Mouse (Mus musculus) lung, embryonic 16.5 days (tissue): ENCODE data around the gene Actn2. TPM values are rescaled to one million over a fixed set of nuclear protein-coding genes. Genes with fewer than 3 reads are reported as not detected.

ENCODE experiments used
- ATAC-seq: fragments of 200-750 bp; cut with Nextera tagmentation; 2 replicates; pipeline ENCODE4 v1.8.0; 2017; ENCODE audit warnings: low read depth, mild to moderate bottlenecking, moderate library complexity
- H3K27ac ChIP-seq: fragments of 300-500 bp; sonication (generic); 2 replicates; pipeline ENCODE4 v1.5.1; 2014; ENCODE audit warnings: mild to moderate bottlenecking, control low read depth, low read length
- H3K27me3 ChIP-seq: fragments of 300-500 bp; sonication (generic); 2 replicates; pipeline ENCODE4 v1.6.1; 2014; ENCODE audit warnings: low read depth, low read length, mixed read lengths; ENCODE audit not compliant: control insufficient read depth, insufficient read depth
- H3K36me3 ChIP-seq: fragments of 300-500 bp; sonication (generic); 2 replicates; pipeline ENCODE4 v1.6.1; 2014; ENCODE audit warnings: low read length; ENCODE audit not compliant: control insufficient read depth, insufficient read depth
- H3K4me1 ChIP-seq: fragments of 300-500 bp; sonication (generic); replicated peaks from 2 replicates; pipeline ENCODE4 v1.6.1; 2014; ENCODE audit warnings: low read length, mixed read lengths; ENCODE audit not compliant: control insufficient read depth, insufficient read depth
- H3K4me2 ChIP-seq: fragments of 300-500 bp; sonication (generic); 2 replicates; pipeline ENCODE4 v1.6.1; 2014; ENCODE audit warnings: low read depth, low read length, control low read depth
- H3K4me3 ChIP-seq: fragments of 300-500 bp; sonication (generic); 2 replicates; pipeline ENCODE4 v1.5.1; 2014; ENCODE audit warnings: mild to moderate bottlenecking, low read length, control low read depth
- H3K9ac ChIP-seq: fragments of 300-500 bp; sonication (generic); 2 replicates; pipeline ENCODE4 v1.6.1; 2014; ENCODE audit warnings: low read length, control low read depth
- H3K9me3 ChIP-seq: fragments of 300-500 bp; sonication (generic); 2 replicates; pipeline ENCODE4 v1.6.1; 2016; ENCODE audit warnings: low read length; ENCODE audit not compliant: control insufficient read depth
- whole genome bisulfite sequencing: fragments of 180-500 bp; shearing (Covaris S2); extraction: QIAGEN DNeasy Blood & Tissue Kit; methylation state at CpG from one replicate; pipeline ENCODE4 v1.1.7; 2014; 5-methylcytosine and 5-hydroxymethylcytosine counted together
- polyA plus RNA-seq: library from polyadenylated mRNA; unstranded; fragments of >200 nt; fragmentation: Nextera tagmentation; extraction: Ambion mirVana; gene quantifications from 2 replicates; pipeline ENCODE4 v1.2.1, GENCODE M21; 2015

Gene Actn2
- polyA plus RNA-seq, 1 experiment from 2014 or later = 42.4 TPM

GRCm38 (mm10) chr13:12323076-12323625, 17.4 kb downstream of the Actn2 start:
- no peak overlapping the region for H3K4me2 ChIP-seq
- H3K4me3 ChIP-seq = no peak overlapping the region
- 80% methylated on average over 12 of the region's 12 CpGs for WGBS
- no peaks in the 10 kb centered on the region for H3K9me3 ChIP-seq
- no peaks in the 10 kb centered on the region for H3K4me1 ChIP-seq
- no peak overlapping the region for H3K9ac ChIP-seq
- no peaks in the 10 kb centered on the region for H3K36me3 ChIP-seq
- ATAC-seq = no peak
- H3K27me3 ChIP-seq = no peaks in the 10 kb centered on the region
- H3K27ac ChIP-seq = no peak overlapping the region

DNA sequence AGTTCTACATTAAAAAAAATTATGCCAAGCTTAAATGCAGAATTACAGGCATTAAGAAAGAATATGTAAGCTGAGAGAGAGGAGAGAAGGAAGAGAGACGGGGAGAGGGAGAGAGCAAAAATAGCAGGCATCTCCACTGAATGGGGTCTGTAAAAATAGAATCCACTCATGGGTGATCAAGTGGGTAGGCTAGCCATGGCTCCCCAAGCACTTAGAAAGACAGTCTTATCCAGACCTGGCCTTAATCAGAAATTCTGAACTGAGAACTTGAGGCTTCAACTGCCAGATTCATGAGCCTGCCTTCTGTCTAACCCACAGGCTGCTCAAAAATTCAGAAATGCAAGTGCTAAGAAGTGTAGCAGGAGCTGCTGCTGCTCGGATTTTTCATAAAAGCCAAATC, 20.4 kb downstream of the Actn2 start:
- Histone ChIP-seq H3K36me3 (no peaks in the 10 kb centered on the region), H3K4me3 (no peak overlapping the region), H3K27ac (no peak overlapping the region), H3K4me2 (no peak overlapping the region), H3K9me3 (no peaks in the 10 kb centered on the region), H3K9ac (no peak overlapping the region), H3K27me3 (no peaks in the 10 kb centered on the region), H3K4me1 (no peaks in the 10 kb centered on the region)
- no peak for ATAC-seq
- WGBS = 59% methylated on average over 2 of the region's 2 CpGs

DNA sequence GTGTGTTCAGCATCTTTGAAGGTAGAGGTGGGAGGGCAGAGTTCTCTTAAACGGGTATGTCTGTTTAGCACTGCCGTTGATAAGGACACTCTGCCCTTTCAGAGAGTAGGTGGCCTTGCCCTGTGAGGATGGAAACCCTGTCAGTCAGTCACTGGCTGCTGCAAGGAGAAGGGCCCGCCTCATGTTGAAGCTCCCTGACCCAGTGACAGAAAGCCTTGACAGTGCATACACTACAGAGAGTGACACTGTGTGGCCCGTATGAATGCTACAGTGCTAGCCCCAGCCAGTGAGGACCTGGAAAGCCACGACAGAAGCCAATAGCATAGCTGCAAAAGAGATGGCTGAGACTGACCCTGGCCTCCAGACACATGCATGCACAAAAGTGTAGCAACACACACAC, 22.5 kb downstream of the Actn2 start:
- WGBS = 43% methylated on average over 5 of the region's 5 CpGs
- ATAC-seq = no peak
- no peak overlapping the region for H3K9ac ChIP-seq
- H3K36me3 ChIP-seq = no peaks in the 10 kb centered on the region
- no peaks in the 10 kb centered on the region for H3K4me1 ChIP-seq
- no peak overlapping the region for H3K27ac ChIP-seq
- H3K9me3 ChIP-seq = no peaks in the 10 kb centered on the region
- H3K27me3 ChIP-seq = no peaks in the 10 kb centered on the region
- H3K4me3 ChIP-seq = no peak overlapping the region
- H3K4me2 ChIP-seq = no peak overlapping the region

DNA sequence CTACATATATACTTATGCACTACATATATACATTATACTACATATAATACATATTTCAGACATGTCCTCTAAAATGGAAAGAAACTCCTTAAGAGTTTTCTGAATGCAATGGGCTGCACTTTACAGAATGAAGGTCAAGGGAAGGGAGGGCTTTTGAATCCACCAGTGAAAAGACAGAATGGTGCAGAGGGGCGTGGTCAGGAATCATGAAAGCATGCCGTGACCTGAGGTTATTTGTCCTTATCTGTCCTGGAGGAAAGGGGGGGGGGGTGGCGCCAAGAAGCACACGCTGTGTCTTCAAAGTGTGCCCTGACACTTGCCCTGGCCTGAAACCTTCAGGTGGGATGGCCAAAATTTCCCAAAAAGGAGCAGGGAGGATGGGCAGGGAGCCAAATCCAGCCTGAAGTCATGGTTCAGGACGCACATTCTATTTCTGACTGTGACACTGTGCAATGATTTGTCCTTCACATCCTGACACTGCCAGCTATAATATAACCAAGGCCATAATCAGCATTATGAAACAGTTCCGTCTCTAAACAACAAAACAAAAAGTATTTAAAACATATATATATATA, 23.3 kb downstream of the Actn2 start:
- Histone ChIP-seq H3K4me3 (no peak overlapping the region), H3K27ac (no peak overlapping the region), H3K4me2 (no peak overlapping the region), H3K36me3 (no peaks in the 10 kb centered on the region), H3K27me3 (no peaks in the 10 kb centered on the region), H3K9me3 (no peaks in the 10 kb centered on the region), H3K9ac (no peak overlapping the region), H3K4me1 (no peaks in the 10 kb centered on the region)
- no peak for ATAC-seq
- 32% methylated on average over 6 of the region's 6 CpGs for WGBS

DNA sequence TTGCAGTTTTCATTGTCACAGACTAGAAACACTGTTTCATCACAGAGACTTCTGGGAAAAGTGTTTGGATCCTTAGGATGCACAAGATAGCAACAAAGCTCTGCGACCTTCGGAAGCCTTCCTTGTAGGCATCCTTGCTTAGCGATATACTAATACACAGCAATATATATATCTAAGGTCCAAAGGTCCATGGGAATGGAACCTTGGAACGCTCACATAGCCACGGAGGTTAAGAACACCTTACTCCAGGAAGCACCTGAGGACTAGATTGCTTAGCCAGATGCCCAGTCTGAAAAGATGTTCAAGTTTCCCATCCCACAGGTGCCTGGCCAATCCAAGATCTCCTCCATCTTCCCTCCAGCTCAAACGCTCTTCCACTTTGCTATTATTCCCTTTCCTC, 26.4 kb downstream of the Actn2 start:
- Histone ChIP-seq H3K9me3 (no peaks in the 10 kb centered on the region), H3K4me2 (no peak overlapping the region), H3K4me3 (no peak overlapping the region), H3K27me3 (no peaks in the 10 kb centered on the region), H3K4me1 (0 out of 2 replicates have a peak, but pooled peaks cover 4% of the 10 kb centered on the region), H3K27ac (no peak overlapping the region), H3K9ac (no peak overlapping the region), H3K36me3 (no peaks in the 10 kb centered on the region)
- 90% methylated on average over 6 of the region's 6 CpGs for WGBS
- no peak for ATAC-seq

- H3K9ac ChIP-seq = no peak overlapping the region
- ATAC-seq = peak; percentile 48; the same call in 1 of the 2 replicates
- 62% methylated on average over 10 of the region's 10 CpGs for WGBS
These were observed 28.5 kb downstream of the Actn2 start for GRCm38 (mm10) chr13:12311930-12312492.

GRCm38 (mm10) chr13:12311371-12311770, 29.2 kb downstream of the Actn2 start:
- H3K27ac ChIP-seq = no peak overlapping the region
- H3K4me1 ChIP-seq = 0 out of 2 replicates have a peak, but pooled peaks cover 4% of the 10 kb centered on the region
- H3K36me3 ChIP-seq = no peaks in the 10 kb centered on the region
- no peak overlapping the region for H3K4me3 ChIP-seq
- H3K27me3 ChIP-seq = no peaks in the 10 kb centered on the region
- H3K9ac ChIP-seq = no peak overlapping the region
- no peaks in the 10 kb centered on the region for H3K9me3 ChIP-seq
- no peak for ATAC-seq
- no peak overlapping the region for H3K4me2 ChIP-seq
- 69% methylated on average over 4 of the region's 4 CpGs for WGBS

More at GRCm38 (mm10) chr13:12311930-12312492, 28.5 kb downstream of the Actn2 start:
- Histone ChIP-seq H3K4me1 (0 out of 2 replicates have a peak, but pooled peaks cover 4% of the 10 kb centered on the region), H3K4me3 (no peak overlapping the region), H3K4me2 (no peak overlapping the region), H3K9me3 (no peaks in the 10 kb centered on the region), H3K27me3 (no peaks in the 10 kb centered on the region), H3K27ac (peak overlapping the region; percentile 14; the same call in 1 of the 2 replicates), H3K36me3 (no peaks in the 10 kb centered on the region)

DNA sequence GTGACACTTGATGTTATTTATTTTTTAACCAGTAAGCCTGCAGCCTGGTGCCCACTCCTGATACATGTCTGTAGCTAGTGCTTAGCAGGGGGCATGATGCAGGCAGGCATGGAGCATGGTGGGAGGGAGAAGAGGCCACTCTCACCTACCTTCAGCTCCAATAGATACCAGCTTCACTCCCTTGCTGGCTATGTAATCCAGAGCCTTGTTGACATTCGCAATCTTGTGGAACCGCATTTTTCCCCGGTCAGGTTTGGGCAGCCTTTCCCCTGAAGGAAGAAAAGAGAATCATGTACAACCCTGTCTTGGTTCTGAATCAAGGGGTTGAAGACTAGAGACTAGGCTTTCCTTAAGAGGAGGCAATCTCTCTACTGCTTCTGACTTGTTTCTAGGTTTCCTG, 31.1 kb downstream of the Actn2 start:
- H3K27ac ChIP-seq = no peak overlapping the region
- no peaks in the 10 kb centered on the region for H3K27me3 ChIP-seq
- H3K9ac ChIP-seq = no peak overlapping the region
- peak; percentile 47 for ATAC-seq
- no peaks in the 10 kb centered on the region for H3K36me3 ChIP-seq
- no peak overlapping the region for H3K4me2 ChIP-seq
- no peaks in the 10 kb centered on the region for H3K9me3 ChIP-seq
- WGBS = 63% methylated on average over 3 of the region's 3 CpGs
- no peak overlapping the region for H3K4me3 ChIP-seq
- H3K4me1 ChIP-seq = 0 out of 2 replicates have a peak, but pooled peaks cover 4% of the 10 kb centered on the region

DNA sequence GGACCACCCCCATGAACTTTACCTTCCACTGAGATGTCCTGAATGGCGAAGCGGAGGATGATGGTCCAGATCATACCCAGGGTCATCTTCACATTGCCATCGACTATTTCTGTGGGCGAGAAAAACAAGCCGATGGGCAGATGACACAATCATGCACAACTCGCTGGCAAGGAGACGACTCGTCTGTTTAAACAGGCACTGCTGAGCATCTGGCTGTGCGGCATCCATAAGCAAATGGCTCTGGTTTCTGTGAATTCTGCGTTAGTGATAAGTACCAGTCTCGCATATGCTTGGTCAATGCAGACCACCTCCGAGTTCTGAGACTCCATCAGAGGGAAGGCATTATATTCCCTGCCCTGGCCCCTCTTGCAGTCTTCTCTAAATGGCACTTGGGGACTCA, 31.7 kb downstream of the Actn2 start:
- ATAC-seq = no peak
- Histone ChIP-seq H3K4me1 (0 out of 2 replicates have a peak, but pooled peaks cover 4% of the 10 kb centered on the region), H3K4me2 (no peak overlapping the region), H3K9me3 (no peaks in the 10 kb centered on the region), H3K27me3 (no peaks in the 10 kb centered on the region), H3K36me3 (no peaks in the 10 kb centered on the region), H3K4me3 (no peak overlapping the region), H3K27ac (no peak overlapping the region), H3K9ac (no peak overlapping the region)
- WGBS = 82% methylated on average over 12 of the region's 12 CpGs
